Mouse (Mus musculus) cortical plate, adult 2 months (tissue): ENCODE results near the gene Gdi1.

ENCODE experiments used
- CTCF ChIP-seq: fragments of 200-500 bp; IDR thresholded peaks from 2 replicates; pipeline ENCODE4 v1.5.1; 2011; ENCODE audit warnings: mild to moderate bottlenecking, control low read depth, low read length; ENCODE audit not compliant: insufficient read depth; ENCODE audit errors: extremely low read depth
- POLR2A ChIP-seq: fragments of 200-500 bp; IDR thresholded peaks from 2 replicates; pipeline ENCODE4 v1.6.1; 2011; ENCODE audit warnings: mild to moderate bottlenecking, low read length, control low read depth; ENCODE audit not compliant: insufficient read depth; ENCODE audit errors: extremely low read depth

- TF ChIP-seq CTCF = no peak
- no peak for TF ChIP-seq POLR2A
Observed at GRCm38 (mm10) chrX:74257746-74258145, 47.1 kb upstream of the Gdi1 start.
